Mouse (Mus musculus) embryonic fibroblast, embryonic 13.5 days (primary cell): Measurements from ENCODE around the gene Glb1l.

Source experiments
- CTCF ChIP-seq: IDR thresholded peaks from 2 replicates; pipeline ENCODE4 v1.5.1; 2011; ENCODE audit warnings: mild to moderate bottlenecking, control low read depth, low read length, moderate library complexity, borderline replicate concordance; ENCODE audit not compliant: insufficient read depth
- POLR2A ChIP-seq: IDR thresholded peaks from 2 replicates; pipeline ENCODE4 v1.6.1; 2011; ENCODE audit warnings: low read depth, mild to moderate bottlenecking, control low read depth, low read length, moderate library complexity

DNA sequence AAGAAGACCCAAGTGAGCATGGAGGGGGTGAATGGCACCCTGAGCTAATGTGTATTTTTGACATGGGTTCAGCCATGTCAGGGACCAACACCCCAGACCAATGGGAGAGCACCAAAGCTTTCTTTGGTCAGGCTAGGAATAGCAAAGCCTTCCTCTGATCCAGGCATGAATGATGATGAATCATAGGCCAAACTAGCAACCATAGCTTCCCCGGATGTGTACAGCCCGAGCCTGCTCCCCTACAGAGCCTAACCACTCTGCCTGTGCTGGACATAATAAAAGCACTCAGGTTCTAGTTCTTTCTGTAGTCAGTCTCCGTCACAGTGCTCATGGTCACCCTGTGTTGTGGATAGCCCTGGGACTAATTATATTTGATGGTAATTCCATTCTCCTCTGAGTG, 10.9 kb upstream of the Glb1l start:
- no peak for TF ChIP-seq CTCF
- no peak for TF ChIP-seq POLR2A
